Mouse (Mus musculus): ENCODE data around the gene Krtap28-13. TPM values are rescaled to one million over a fixed set of nuclear protein-coding genes. Genes with fewer than 3 reads are reported as not detected.

Krtap28-13 gene
- total RNA-seq (2022), result not detected

GRCm38 (mm10) chr1:83060643-83061042 is at the start of gene Krtap28-13:
Krtap28-13 (plus strand) TSS chr1:83060930.
- DNase-seq (ENCODE audit: low spot score), result peak; percentile 7

GRCm38 (mm10) chr1:83014477-83014876 is 46.3 kb upstream of the Krtap28-13 start:
- no peak for DNase-seq (ENCODE audit: low spot score)

GRCm38 (mm10) chr1:83015329-83015879 is 45.3 kb upstream of the Krtap28-13 start:
- DNase-seq (ENCODE audit: low spot score), result no peak

GRCm38 (mm10) chr1:83016556-83016955 is 44.2 kb upstream of the Krtap28-13 start:
- no peak for DNase-seq (ENCODE audit: low spot score)

- DNase-seq (ENCODE audit: low spot score), result no peak
These were observed 28.8 kb upstream of the Krtap28-13 start for GRCm38 (mm10) chr1:83031950-83032349.

GRCm38 (mm10) chr1:83032508-83032907 is 28.2 kb upstream of the Krtap28-13 start:
- no peak for DNase-seq (ENCODE audit: low spot score)

GRCm38 (mm10) chr1:83034509-83034908 is 26.2 kb upstream of the Krtap28-13 start:
- no peak for DNase-seq (ENCODE audit: low spot score)

- DNase-seq (ENCODE audit: low spot score), result no peak
These were observed 23.6 kb upstream of the Krtap28-13 start for GRCm38 (mm10) chr1:83036892-83037667.

- DNase-seq (ENCODE audit: low spot score), result peak; percentile 12
These were observed 22.5 kb upstream of the Krtap28-13 start, which contains the start of gene Slc19a3 for GRCm38 (mm10) chr1:83038109-83038672. Slc19a3 (minus strand) TSS chr1:83038448.

GRCm38 (mm10) chr1:83039080-83039479 is 21.6 kb upstream of the Krtap28-13 start:
- no peak for DNase-seq (ENCODE audit: low spot score)

GRCm38 (mm10) chr1:83042380-83042779 is 18.4 kb upstream of the Krtap28-13 start, which contains the start of gene Krtap28-10:
Krtap28-10 (minus strand) TSS chr1:83042480.
- no peak for DNase-seq (ENCODE audit: low spot score)

GRCm38 (mm10) chr1:83044882-83045427 is 15.8 kb upstream of the Krtap28-13 start, which contains the start of gene Gm47969:
Gm47969 (plus strand) TSS chr1:83044932.
- no peak for DNase-seq (ENCODE audit: low spot score)

- DNase-seq (ENCODE audit: low spot score), result no peak
These were observed 2.2 kb upstream of the Krtap28-13 start for GRCm38 (mm10) chr1:83058481-83058880.

GRCm38 (mm10) chr1:83059278-83059677 is 1.5 kb upstream of the Krtap28-13 start, which contains the start of gene A030005K14Rik:
A030005K14Rik (minus strand) TSS chr1:83059378.
- DNase-seq (ENCODE audit: low spot score), result no peak

- peak; percentile 3 for DNase-seq (ENCODE audit: low spot score)
These were observed 4.1 kb downstream of the Krtap28-13 start for GRCm38 (mm10) chr1:83064851-83065250.

GRCm38 (mm10) chr1:83066577-83066976 is 5.8 kb downstream of the Krtap28-13 start:
- DNase-seq (ENCODE audit: low spot score), result no peak

- DNase-seq (ENCODE audit: low spot score), result no peak
These were observed 6.5 kb downstream of the Krtap28-13 start for GRCm38 (mm10) chr1:83067205-83067604.

- no peak for DNase-seq (ENCODE audit: low spot score)
These were observed 14.9 kb downstream of the Krtap28-13 start for GRCm38 (mm10) chr1:83075526-83076189.

- DNase-seq (ENCODE audit: low spot score), result no peak
These were observed 15.6 kb downstream of the Krtap28-13 start for GRCm38 (mm10) chr1:83076190-83076917.

GRCm38 (mm10) chr1:83077016-83077415 is 16.3 kb downstream of the Krtap28-13 start:
- DNase-seq (ENCODE audit: low spot score), result no peak

- no peak for DNase-seq (ENCODE audit: low spot score)
These were observed 24.1 kb downstream of the Krtap28-13 start for GRCm38 (mm10) chr1:83084790-83085189.

Measured in heart, adult 8-10 months (tissue).